Mouse (Mus musculus) olfactory bulb, adult 2 months (tissue): ENCODE data around the gene H1fx. TPM values are rescaled to one million over a fixed set of nuclear protein-coding genes. Genes with fewer than 3 reads are reported as not detected.
A peak's percentile ranks its signal among the peaks of the same experiment; 100 is the strongest.
"Not testable (repeated sequence)": the region's sequence is repeated elsewhere in the genome, so short reads cannot be mapped to it uniquely, and the experiment has no call there.

Source experiments
- H3K27ac ChIP-seq: fragments of 200-500 bp; 2 replicates; pipeline ENCODE4 v1.5.1; 2012; ENCODE audit warnings: low read depth, low read length; ENCODE audit not compliant: insufficient read depth
- H3K4me1 ChIP-seq: fragments of 200-500 bp; 2 replicates; pipeline ENCODE4 v1.6.1; 2012; ENCODE audit warnings: low read length; ENCODE audit not compliant: control insufficient read depth, insufficient read depth
- H3K4me3 ChIP-seq: fragments of 200-500 bp; 2 replicates; pipeline ENCODE4 v1.5.1; 2012; ENCODE audit warnings: mild to moderate bottlenecking, low read depth, low read length, moderate library complexity; ENCODE audit not compliant: insufficient read depth
- CTCF ChIP-seq: fragments of 200-500 bp; IDR thresholded peaks from 2 replicates; pipeline ENCODE4 v1.5.1; 2012; ENCODE audit warnings: low read depth, mild to moderate bottlenecking, low read length, moderate library complexity; ENCODE audit not compliant: insufficient read depth
- POLR2A ChIP-seq: fragments of 200-500 bp; IDR thresholded peaks from 2 replicates; pipeline ENCODE4 v1.6.1; 2012; ENCODE audit warnings: mild to moderate bottlenecking, low read depth, low read length, moderate library complexity; ENCODE audit not compliant: insufficient read depth
- WGBS: fragments of 180-500 bp; shearing (Covaris S2); methylation state at CpG from one replicate; pipeline ENCODE4 v1.1.7; 2018; 5-methylcytosine and 5-hydroxymethylcytosine counted together
- polyA plus RNA-seq: library from polyadenylated mRNA; stranded (reverse); fragments of >200 nt; gene quantifications from 2 replicates; pipeline ENCODE4 v1.2.4, GENCODE M21; 2012; ENCODE audit warnings: low replicate concordance; ENCODE audit not compliant: missing spikeins, insufficient read depth, insufficient read length

H1fx gene
- polyA plus RNA-seq, 1 experiment = not detected

DNA sequence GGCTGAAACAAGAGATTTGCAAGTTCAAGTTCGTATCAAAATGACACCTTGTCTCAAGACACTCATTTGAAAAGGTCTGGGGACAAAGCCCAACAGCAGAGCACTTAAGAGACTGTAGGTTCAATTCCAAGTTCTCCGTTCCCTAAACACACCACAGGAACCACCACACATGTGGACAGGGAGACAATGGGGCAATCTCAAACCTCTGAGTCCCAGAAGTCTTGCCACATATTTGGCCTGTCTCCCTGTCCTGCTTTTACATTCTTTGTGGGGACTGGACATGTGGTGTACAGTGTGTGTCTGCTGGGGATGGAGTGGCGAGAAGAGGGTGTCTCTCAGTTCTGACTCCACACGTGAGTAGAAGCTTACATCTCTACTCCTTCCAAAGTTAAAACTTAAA is 27.8 kb upstream of the H1fx start:
- no peak overlapping the region for H3K4me3 ChIP-seq
- H3K4me1 ChIP-seq = peaks cover 6% of the 10 kb centered on the region; the same call in 1 of the 2 replicates
- 83% methylated on average over 4 of the region's 4 CpGs for WGBS
- no peak overlapping the region for H3K27ac ChIP-seq
- no peak for TF ChIP-seq CTCF
- TF ChIP-seq POLR2A = no peak

DNA sequence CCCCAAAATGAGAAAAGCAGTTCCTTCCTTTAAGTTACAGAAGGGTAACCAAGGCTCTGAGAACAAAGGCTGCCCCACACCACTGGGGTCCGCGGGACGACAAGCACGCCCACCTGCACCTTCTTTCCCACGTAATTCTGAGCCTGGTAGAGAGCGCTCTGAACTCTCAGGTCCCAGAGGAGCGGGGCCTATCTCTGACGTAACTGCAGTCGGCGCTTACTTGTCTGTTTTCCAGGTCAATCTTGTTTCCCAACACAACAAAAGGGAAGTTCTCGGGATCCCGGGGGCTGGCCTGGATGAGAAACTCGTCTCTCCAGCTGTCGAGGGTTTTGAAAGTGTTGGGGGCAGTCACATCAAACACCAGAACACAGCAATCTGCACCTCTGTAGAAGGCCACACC is 23.3 kb upstream of the H1fx start:
- H3K4me3 ChIP-seq, H3K4me1 ChIP-seq: not testable (repeated sequence)
- H3K27ac ChIP-seq = 0 out of 2 replicates have a peak overlapping the region, but pooled peaks have one; percentile 27
- 70% methylated on average over 14 of the region's 14 CpGs for WGBS

DNA sequence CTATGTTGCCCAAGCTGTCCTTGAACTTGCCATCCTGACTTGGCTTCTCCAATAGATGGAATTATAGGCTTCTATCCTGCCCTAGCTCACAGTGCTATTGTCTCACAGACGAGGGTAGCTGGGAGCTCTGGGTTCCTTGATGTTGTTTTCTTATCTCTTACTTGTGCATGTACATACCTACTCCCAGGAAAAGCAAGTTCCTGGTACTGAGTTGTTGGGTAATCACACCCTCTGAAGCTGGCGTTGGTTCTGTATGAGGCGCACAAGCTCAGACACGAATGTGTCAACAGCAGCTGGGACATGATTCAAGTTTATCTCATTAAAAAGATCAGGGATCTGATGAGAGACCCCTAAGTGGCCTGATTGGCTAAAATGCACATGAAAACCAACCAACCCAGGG is 22.0 kb upstream of the H1fx start:
- WGBS = 65% methylated on average over 4 of the region's 4 CpGs
- no peak overlapping the region for H3K4me3 ChIP-seq
- TF ChIP-seq POLR2A (no peak), CTCF (no peak)
- peaks cover 5% of the 10 kb centered on the region; the same call in 1 of the 2 replicates for H3K4me1 ChIP-seq
- 0 out of 2 replicates have a peak overlapping the region, but pooled peaks have one; percentile 27 for H3K27ac ChIP-seq

DNA sequence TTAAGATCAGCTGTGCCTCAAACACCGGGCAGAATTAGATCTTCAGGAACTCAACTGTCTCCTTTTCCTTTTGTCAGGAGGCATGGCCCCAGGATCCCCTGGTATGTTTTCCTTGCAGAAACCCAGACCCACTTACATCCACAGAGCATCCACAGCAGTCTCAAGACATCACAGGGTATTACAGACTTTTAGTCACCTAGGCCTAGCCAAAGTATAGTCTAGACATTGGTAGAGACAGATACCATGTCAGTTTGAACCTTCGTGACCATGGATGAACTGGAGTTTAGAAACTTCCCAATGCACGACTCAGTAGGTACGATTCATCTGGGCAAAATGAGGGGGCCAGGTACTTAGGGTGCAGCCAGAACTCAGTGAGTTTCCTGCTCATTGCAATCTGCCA is 16.9 kb upstream of the H1fx start:
- H3K4me3 ChIP-seq = no peak overlapping the region
- peaks cover 13% of the 10 kb centered on the region for H3K4me1 ChIP-seq
- WGBS = 79% methylated on average over 4 of the region's 4 CpGs
- TF ChIP-seq CTCF (no peak), POLR2A (no peak)
- no peak overlapping the region for H3K27ac ChIP-seq

DNA sequence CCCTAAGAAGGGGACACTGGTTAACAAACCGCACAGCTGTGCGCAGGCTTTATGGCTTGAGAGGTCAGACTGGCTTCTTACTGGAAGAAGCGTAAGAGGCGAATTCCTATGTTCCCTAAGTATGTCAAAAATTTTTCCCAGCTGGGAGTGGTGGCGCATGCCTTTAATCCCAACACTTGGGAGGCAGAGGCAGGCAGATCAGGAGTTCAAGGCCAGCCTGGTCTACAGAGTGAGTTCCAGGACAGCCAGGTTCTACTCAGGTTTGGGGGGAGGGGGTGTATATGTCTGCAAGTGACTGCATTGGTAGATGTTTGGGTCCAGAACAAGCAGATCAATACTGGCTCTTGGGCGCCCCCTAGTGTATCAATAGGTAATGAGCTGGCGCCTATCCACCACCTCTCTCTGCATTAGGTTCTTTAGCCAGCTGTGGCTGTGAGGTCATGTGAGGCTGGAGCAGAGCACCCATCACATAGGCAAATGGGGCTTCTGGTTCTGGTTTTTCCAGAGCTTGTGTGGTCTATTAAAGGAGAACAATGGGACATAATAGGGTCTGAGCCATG is 16.3 kb upstream of the H1fx start:
- H3K27ac ChIP-seq = no peak overlapping the region
- peaks cover 13% of the 10 kb centered on the region for H3K4me1 ChIP-seq
- WGBS = 65% methylated on average over 7 of the region's 7 CpGs
- H3K4me3 ChIP-seq = no peak overlapping the region
- TF ChIP-seq CTCF (peak; percentile 20; the same call in 1 of the 2 replicates), POLR2A (no peak)

DNA sequence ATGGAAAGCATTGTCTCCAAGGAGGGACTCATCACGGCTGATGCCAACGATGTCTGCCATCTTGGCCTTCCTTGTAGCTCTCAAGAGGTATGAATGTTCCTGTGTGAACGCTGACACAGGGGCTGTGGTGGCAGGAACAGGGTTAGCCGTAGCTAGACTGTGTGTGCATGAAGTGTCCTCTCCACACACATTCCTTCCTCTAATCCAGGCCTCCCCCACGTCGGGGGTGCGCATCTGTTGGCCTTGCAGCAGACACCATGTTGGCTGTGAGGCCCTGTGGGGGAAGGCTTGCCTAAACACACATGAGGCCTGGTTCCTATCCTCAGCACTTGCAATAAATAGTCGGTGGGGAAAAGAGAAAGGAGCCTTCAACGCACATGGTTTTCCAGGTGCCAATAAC is 15.2 kb upstream of the H1fx start:
- TF ChIP-seq POLR2A = no peak
- 86% methylated on average over 9 of the region's 9 CpGs for WGBS
- Histone ChIP-seq H3K4me3 (no peak overlapping the region), H3K4me1 (peaks cover 15% of the 10 kb centered on the region), H3K27ac (no peak overlapping the region)

DNA sequence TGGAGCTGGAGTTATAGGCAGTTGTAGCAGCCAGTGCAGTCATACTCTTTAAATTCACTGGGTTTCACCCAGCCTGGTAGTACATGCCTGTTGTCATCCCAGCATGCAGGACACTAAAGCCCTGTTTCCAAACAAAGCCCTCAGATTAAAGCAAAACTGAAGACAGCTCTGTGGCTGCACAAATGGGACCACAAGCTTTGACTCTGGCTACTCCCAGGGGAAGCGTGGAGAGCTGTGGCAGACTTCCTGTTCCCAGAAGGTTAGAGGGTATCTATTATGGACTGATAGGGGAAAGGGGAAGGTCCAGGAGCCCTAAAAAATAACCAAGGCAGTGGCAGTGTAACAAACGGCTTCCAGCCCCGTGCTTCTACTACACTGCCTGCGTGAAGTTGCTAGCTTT is 14.1 kb upstream of the H1fx start:
- H3K27ac ChIP-seq = 0 out of 2 replicates have a peak overlapping the region, but pooled peaks have one; percentile 11
- H3K4me1 ChIP-seq = peaks cover 18% of the 10 kb centered on the region
- no peak overlapping the region for H3K4me3 ChIP-seq
- TF ChIP-seq CTCF (no peak), POLR2A (no peak)
- WGBS = 80% methylated on average over 4 of the region's 4 CpGs

DNA sequence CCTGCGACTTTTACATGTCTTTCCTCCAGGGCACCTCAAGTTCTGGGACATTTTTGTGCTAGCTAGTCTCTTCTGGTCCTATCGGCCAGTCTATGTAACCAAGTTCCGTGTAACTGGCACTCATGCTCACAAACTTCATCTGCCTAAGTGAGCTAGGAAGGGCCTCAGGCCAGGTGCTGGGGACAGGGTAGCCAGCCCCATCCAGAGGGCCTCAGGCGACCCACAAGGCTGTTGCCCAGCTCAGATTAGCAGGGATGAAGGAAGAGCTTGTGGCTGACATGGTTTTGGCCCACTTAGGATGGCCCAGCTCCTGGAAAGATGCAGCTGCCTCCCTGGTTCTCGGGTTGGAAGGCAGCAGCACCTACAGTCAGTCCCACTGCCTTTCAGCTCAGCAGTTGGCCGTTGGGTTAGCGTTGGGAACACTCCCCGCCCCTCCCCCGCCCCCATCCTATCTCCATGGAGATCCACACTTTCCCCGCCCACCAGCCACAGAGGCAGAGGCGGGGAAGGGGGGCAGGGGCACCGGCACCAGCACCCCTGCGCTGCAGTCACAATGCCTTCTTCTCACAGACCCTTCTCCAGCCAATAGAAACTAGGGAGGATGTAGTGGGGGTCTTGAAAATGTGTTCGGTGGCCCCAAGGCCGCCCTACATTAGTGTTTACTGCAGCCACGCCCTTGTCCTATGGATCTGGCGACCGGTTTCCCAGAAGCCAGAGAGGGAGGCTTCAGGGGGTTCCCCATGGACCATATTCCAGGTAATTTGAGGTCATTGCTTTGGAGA is 12.5 kb upstream of the H1fx start:
- no peak for TF ChIP-seq CTCF
- TF ChIP-seq POLR2A = 0 out of 2 replicates have a peak, but pooled peaks have one; percentile 16
- peaks cover 18% of the 10 kb centered on the region for H3K4me1 ChIP-seq
- peak overlapping the region; percentile 30 for H3K4me3 ChIP-seq
- whole genome bisulfite sequencing = 6% methylated on average over 18 of the region's 18 CpGs
- peak overlapping the region; percentile 89 for H3K27ac ChIP-seq

- no peak overlapping the region for H3K4me3 ChIP-seq
- peaks cover 18% of the 10 kb centered on the region for H3K4me1 ChIP-seq
- H3K27ac ChIP-seq = no peak overlapping the region
- no peak for TF ChIP-seq CTCF
- TF ChIP-seq POLR2A = no peak
- 38% methylated on average over 6 of the region's 6 CpGs for WGBS
These were observed 11.3 kb upstream of the H1fx start for GRCm38 (mm10) chr6:87992733-87993132.

DNA sequence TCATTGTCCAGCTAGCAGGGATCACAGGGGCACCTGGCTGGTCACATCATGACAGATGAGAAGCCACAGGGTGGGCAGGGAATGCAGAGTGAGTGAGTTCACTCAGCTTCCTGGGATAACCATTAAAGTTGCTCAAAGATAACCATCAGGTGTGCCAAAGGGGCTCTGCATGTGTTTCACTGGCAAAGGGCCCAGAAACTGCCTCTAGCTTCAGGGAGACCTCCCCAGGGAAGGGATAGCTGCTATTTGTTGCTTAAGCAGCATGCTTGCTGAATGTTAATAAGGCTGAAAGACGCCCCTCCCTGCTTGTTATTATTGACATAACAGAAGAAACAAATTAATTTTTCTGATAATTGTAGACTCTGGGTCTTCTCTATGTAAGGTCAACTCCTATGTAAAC is 10.4 kb upstream of the H1fx start:
- 60% methylated on average over 1 of the region's 1 CpGs for WGBS
- no peak overlapping the region for H3K27ac ChIP-seq
- H3K4me3 ChIP-seq = no peak overlapping the region
- TF ChIP-seq CTCF = no peak
- TF ChIP-seq POLR2A = no peak
- peaks cover 18% of the 10 kb centered on the region for H3K4me1 ChIP-seq
